Mouse (Mus musculus) bone marrow macrophage, adult 2 months (primary cell): ENCODE results near the gene B4galt3.

Experiments used
- CTCF ChIP-seq: IDR thresholded peaks from 2 replicates; pipeline ENCODE4 v1.5.1; 2012; ENCODE audit warnings: low read depth, mild to moderate bottlenecking, low read length, moderate library complexity
- POLR2A ChIP-seq: IDR thresholded peaks from 2 replicates; pipeline ENCODE4 v1.6.1; 2012; ENCODE audit warnings: mild to moderate bottlenecking, low read depth, low read length, borderline replicate concordance

- TF ChIP-seq CTCF (no peak), POLR2A (no peak)
Observed at GRCm38 (mm10) chr1:171258921-171259320, 11.2 kb upstream of the B4galt3 start.
